Mouse (Mus musculus) lung, postnatal 10 days (tissue): ENCODE measurements at regions not wholly inside any gene's neighbourhood (a gene's known extent, or its start where the extent isn't known, plus 50 kb on each side); places are given as distances from the start of the nearest gene placed in this dataset.
A peak's percentile ranks its signal among the peaks of the same experiment; 100 is the strongest.

Experiments used
- DNase-seq: peaks from one replicate; pipeline ENCODE4 v3.0.0; 2021

DNA sequence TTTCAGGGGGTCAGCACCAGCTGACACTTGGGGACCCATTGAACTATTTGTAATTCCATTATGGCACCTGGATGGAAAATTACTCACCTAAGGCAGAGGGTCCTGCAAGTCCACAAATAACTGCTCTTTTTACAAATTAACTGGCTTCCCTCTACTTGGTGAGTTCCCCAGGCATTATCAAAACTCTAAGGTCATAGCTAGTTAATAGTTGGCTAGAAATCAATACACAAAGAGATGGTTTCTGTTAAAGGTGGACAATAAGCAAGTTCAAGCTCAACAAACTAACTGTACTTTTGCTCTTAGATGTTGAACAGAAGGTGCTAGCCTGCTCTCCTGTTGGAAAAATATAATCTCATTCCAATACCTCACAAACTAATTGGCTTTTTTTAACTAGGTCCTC, 138.7 kb upstream of the Lpp start:
- no peak for DNase-seq

- no peak for DNase-seq
These were observed 139.2 kb upstream of the Lpp start for GRCm38 (mm10) chr16:24254143-24254542.

GRCm38 (mm10) chr16:24247291-24247690, 146.0 kb upstream of the Lpp start:
- peak; percentile 28 for DNase-seq

- DNase-seq = peak; percentile 61
These were observed 155.2 kb upstream of the Lpp start for GRCm38 (mm10) chr16:24238075-24238555.

DNA sequence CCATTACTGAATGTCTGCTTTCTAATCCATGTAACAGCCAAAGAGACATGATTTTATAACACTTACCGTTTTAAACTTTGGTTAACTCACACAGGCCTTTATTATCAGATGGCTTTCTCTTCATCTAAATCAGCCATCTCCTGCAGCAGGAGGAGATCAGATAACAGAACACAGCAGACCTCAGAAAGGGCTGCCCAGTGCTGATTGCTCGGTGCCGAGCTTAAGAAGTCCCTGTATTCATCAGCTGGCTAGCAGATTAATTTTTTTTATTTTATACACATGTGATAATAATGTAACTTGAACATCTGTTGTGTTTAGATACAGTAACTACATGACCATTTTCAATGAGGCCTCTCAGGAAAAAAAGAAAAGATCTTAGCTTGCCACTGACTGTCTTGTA, 155.9 kb upstream of the Lpp start:
- no peak for DNase-seq

DNA sequence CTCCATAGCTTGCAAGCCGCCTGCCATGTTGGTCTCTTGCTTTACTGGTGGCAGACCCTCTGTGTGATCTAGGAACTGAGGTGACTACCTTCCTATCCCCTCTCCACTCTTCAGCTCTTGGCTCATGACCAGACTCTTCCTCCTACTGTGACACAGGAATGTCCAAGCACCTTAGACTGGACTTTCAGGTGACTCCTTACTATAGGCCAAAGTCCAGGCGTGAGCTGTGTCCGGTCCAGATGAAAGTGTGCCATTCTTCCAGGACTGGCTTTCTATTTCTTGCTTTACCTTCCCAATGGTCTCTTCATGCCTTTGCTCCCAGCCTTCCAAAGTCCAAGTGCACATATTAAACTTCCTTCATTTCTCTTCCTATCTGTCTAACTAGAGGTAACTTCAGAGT, 156.3 kb upstream of the Lpp start:
- no peak for DNase-seq

- no peak for DNase-seq
These were observed 156.8 kb upstream of the Lpp start for GRCm38 (mm10) chr16:24236511-24236910.

GRCm38 (mm10) chr16:24234795-24235194, 158.5 kb upstream of the Lpp start:
- peak; percentile 26 for DNase-seq

DNA sequence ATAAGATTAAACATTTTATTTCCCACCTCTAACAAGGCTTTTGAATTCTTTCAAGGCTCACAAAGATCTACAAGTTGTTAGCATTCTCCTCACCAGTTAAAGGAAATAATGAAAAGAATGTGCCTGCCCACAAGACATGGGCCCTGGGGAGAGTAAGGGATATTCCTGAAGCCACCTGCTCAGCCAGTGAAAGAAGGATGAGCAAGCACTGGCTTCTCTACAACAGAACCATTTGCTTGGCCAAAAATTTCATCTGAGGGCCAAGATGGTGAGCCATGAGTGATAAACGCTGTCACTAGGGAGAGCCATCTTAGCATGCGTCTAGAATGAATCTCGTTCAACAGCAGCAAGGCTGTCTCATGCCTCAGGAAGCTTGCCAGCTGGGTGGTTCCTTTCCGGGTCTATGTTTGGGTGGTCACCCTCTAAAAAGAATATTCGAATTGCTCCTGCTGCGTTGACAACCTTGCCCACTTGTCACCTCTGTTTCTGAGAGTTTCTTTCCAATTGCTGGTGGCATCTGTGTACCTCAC, 161.2 kb upstream of the Lpp start:
- no peak for DNase-seq

GRCm38 (mm10) chr16:24231506-24231905, 161.8 kb upstream of the Lpp start:
- no peak for DNase-seq

- no peak for DNase-seq
These were observed 164.2 kb upstream of the Lpp start for GRCm38 (mm10) chr16:24229002-24229607.

DNA sequence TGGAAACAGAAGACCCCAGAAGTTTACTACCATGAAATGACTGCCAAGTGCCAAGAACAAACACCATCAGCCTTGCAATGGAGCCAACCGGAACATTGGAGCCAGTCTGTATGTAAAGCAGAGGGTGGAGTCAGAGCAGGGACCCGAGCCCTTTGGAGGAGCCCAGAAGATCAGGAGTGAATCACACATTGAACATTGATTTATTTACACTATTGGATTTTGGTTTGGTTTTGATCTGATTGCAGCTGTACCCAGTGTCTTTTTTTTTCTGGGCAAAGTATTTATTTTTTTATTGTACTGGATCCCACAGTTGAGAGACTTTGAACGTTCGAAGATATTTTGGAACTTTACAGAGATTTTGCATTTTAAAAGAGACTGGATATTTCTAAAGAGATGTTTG, 167.4 kb upstream of the Lpp start:
- DNase-seq = no peak

DNA sequence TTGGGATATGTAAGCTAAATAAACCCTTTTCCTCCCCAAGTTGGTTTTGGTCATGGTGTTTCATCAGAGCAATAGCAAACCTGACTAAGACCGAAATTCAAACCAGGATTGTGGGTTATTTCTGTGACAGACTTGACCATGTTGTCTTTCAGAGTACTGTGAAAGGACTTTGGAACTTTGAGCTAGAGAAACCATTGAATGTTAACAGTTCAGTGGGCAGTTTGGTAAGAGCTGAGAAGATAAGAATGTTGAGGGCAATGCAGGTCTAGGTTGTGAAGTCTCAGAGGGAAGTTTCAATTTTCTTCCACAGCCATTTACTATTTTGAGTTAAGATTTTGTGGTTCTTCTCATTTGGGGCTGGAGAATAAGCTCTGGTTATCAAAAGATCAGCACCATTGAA, 168.2 kb upstream of the Lpp start:
- no peak for DNase-seq

DNA sequence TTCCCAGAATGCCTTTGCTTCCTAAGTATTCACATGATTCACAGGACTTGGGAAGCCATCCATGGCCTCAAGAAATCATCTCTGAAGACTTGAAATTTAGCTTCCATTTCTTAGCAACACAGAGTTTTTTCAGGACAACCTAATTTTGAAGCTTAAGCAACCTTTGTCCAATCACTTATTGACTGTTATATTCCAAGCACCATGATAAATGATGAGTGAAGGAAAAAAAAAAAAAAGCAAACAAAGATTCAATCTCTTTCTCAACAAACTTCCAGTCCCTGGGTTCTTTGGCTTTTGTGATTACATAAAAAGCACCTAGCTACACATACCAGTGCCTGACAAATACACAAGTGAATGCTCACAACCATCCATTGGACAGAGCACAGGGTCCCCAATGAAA, 169.4 kb upstream of the Lpp start:
- DNase-seq = no peak

DNA sequence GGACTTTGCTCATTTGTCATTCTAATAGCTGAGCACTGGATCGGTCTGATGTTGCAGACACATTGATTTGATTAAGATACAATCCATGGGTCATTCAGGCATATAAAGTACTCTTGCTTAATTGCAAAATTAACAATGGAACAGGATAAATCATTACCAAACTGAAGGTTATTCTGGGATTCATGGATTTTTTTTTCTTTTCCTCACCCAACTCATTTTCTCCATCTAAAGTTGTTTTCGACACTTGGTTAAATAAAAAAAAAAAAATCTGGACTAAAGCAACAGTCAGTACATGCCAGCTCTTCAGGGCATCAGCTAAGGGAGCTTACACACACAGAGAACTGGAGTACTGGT, 169.8 kb upstream of the Lpp start:
- no peak for DNase-seq

GRCm38 (mm10) chr16:24222759-24223526, 170.4 kb upstream of the Lpp start:
- no peak for DNase-seq

DNA sequence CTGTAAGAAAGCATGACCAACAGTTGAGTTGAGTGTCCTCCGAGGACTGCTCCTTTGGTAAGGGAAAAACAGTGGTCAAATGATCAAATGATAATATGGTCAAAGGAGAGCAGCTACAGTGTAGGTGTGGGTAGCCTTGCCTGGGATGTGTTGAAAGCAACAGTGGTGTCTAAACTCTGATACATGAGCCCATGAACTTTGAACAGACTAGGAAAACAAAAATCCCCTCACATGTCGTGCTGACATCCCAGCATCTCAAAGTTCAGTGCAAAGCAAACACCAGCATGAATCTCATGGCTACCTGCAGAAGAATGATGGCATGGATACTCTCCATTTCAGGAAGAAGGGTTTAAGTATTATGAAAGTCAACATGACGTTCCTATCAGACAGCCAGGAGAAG, 171.3 kb upstream of the Lpp start:
- DNase-seq = no peak

DNA sequence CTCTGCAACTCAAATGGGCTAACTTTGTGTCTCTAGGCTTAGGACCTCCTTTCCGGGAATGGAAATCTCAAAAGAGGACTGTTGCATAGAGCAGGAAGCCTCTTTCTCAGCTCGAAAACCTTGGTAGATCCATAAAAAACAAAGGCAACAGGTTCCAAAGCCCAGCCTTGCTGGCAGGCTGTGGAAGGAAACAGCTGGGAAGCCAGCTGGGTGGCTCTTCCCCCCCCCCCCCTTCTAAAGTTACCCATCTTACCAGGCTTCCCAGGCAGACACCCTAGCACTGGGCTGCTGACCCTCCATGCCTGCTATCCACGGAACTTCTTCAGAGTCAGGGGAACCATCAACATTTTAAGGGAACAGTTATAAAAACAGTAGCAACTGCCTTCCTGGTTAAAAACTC, 172.7 kb upstream of the Lpp start:
- DNase-seq = no peak

DNA sequence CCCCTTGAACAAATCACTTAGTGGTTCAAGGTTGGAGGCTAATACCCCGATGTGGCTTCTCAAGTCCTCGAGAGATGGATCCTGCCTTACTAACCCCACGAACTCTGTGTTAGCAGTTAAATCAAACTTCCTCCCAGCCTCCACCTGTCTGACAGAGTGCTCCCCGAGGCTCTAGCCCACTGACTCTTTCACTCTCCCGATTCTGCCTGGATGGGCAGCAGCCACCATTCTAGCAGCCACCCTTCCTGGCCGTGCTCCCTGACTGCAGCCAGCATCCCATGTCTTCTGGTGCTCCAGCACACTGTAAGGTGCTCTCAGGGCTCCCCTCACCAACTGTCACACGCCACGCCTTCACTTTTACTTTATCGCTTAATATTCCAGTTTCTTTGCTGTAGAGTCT, 173.6 kb upstream of the Lpp start:
- no peak for DNase-seq

DNA sequence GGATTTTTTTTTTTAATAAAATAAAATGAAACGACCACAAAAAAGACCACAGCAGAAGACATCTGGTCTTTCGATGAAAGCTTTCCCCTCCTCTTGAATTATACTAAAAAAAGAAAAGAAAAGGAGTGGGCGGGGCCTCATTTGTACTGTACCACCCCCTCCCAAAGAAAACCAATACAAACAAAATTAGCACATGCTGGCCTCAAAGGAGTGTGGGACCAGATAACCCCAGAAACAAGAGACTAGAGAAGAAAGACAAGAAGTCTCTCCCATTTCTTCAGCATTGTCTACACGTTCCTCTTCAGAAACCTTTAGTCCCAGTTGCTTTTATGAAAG, 174.5 kb upstream of the Lpp start:
- DNase-seq = no peak

DNA sequence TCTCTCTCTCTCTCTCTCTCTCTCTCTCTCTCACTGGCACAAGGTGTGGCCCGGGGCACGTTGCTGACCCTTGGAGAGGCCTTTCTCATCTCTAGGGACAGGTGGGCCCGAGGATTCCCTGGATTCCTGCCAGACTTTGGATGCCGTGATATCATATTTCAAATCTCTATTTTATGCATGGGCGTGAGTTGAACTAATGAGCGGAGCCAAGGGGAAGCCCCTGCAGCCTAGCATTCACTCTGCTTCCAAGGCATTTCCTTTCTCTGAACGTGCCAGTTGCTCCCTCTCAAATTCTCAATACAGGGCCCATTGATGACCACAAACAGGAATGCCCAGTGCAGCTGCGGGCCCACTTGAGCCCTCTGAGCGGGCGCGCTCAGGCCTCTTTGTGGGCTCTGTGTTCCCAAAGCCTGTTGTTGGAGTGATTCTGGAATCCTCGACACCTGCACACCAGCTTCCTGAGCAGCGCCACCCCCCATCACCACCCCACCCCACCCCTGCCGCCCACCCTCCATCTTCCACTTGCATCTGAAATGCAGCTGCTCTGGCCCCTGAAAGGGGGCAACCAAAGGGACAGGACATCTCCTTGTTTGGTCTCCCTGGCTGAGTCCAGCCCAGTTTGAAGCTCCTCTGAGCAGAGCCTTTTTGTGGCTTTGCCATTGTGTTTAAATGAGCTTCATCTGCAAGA, 175.0 kb upstream of the Lpp start:
- DNase-seq = no peak

- DNase-seq = no peak
These were observed 176.5 kb upstream of the Lpp start for GRCm38 (mm10) chr16:24216828-24217227.

- no peak for DNase-seq
These were observed 178.0 kb upstream of the Lpp start for GRCm38 (mm10) chr16:24215353-24215752.

- peak; percentile 11 for DNase-seq
These were observed 179.7 kb upstream of the Lpp start for GRCm38 (mm10) chr16:24213577-24213976.
